Mouse (Mus musculus) embryonic facial prominence, embryonic 12.5 days (tissue): ENCODE results near the gene Donson. TPM values are rescaled to one million over a fixed set of nuclear protein-coding genes. Genes with fewer than 3 reads are reported as not detected.
A peak's percentile ranks its signal among the peaks of the same experiment; 100 is the strongest.

Experiments
- ATAC-seq: fragments of 200-750 bp; cut with Nextera tagmentation; 2 replicates; pipeline ENCODE4 v1.8.0; 2017; ENCODE audit not compliant: insufficient number of reproducible peaks, insufficient read depth, low FRiP score, low TSS enrichment
- H3K27ac ChIP-seq: fragments of 300-500 bp; sonication (generic); 2 replicates; pipeline ENCODE4 v1.5.1; 2016; ENCODE audit warnings: mild to moderate bottlenecking
- H3K27me3 ChIP-seq: fragments of 300-500 bp; sonication (generic); 2 replicates; pipeline ENCODE4 v1.6.1; 2016; ENCODE audit warnings: mild to moderate bottlenecking, moderate library complexity
- H3K36me3 ChIP-seq: fragments of 300-500 bp; sonication (generic); 2 replicates; pipeline ENCODE4 v1.6.1; 2016; ENCODE audit warnings: mild to moderate bottlenecking
- H3K4me1 ChIP-seq: fragments of 300-500 bp; sonication (generic); 2 replicates; pipeline ENCODE4 v1.6.1; 2016
- H3K4me2 ChIP-seq: fragments of 300-500 bp; sonication (generic); replicated peaks from 2 replicates; pipeline ENCODE4 v1.6.1; 2016; ENCODE audit warnings: mild to moderate bottlenecking, moderate library complexity
- H3K4me3 ChIP-seq: fragments of 300-500 bp; sonication (generic); 2 replicates; pipeline ENCODE4 v1.5.1; 2016; ENCODE audit warnings: mild to moderate bottlenecking
- H3K9ac ChIP-seq: fragments of 300-500 bp; sonication (generic); 2 replicates; pipeline ENCODE4 v1.6.1; 2016; ENCODE audit warnings: mild to moderate bottlenecking, moderate library complexity
- H3K9me3 ChIP-seq: fragments of 300-500 bp; sonication (generic); 2 replicates; pipeline ENCODE4 v1.6.1; 2016; ENCODE audit warnings: mild to moderate bottlenecking, moderate library complexity
- WGBS: fragments of 180-500 bp; shearing (Covaris S2); methylation state at CpG from one replicate; pipeline ENCODE4 v1.1.7; 2016; 5-methylcytosine and 5-hydroxymethylcytosine counted together
- polyA plus RNA-seq: library from polyadenylated mRNA; unstranded; fragments of >200 nt; fragmentation: Nextera tagmentation; extraction: Ambion mirVana; gene quantifications from 2 replicates; pipeline ENCODE4 v1.2.1, GENCODE M21; 2016

Gene Donson
- 32.7 and 32.8 TPM in 2 replicates for polyA plus RNA-seq

DNA sequence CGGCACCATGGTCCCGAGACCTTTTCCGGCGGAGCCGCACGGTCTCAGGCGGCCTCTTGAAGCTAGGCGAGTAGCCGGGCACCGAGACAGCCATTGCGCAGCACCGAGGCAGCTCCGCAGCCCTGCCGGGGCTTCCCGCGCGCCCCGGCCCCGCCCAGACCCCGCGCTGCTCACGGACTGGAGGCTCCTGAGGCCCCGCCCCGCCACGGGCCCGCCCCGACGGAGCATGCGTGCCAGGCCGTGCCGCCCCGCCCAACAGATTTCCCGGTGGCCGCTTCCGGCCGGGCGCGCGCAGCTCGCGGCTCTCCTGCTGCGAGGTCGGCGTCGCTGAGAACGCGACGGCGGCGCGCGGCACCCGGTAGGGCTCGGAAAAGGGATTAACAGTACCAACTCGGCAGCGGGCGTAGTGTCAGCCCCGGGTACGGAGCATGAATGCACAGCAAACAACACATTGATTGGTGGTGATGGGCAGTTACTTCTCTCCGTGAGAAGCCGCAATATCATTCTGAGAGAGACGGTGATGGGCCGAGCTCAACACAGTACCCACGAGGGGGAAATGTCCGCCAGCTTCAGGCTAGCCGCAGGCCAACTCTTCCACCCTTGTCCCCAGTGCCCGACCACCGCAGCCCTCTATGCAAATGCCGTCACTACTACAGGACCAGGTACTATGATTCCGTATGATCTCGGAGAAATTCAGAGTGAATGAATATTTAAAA is at the start of gene Donson:
Donson (minus strand) TSS at position 152 of the 716 bp plus-strand sequence.
- peaks cover 14% of the 10 kb centered on the region for H3K4me1 ChIP-seq
- H3K4me3 ChIP-seq, result peak within 1 kb of the TSS; percentile 87
- H3K9ac ChIP-seq, result peak within 1 kb of the TSS; percentile 87
- ATAC-seq, result peak; percentile 98
- H3K4me2 ChIP-seq, result peak within 1 kb of the TSS; percentile 82
- 1% methylated on average over 71 of the region's 71 CpGs for WGBS
- no peaks in the 10 kb centered on the region for H3K9me3 ChIP-seq
- peak within 1 kb of the TSS; percentile 81 for H3K27ac ChIP-seq
- peaks cover 23% of the 10 kb centered on the region for H3K36me3 ChIP-seq
- H3K27me3 ChIP-seq, result no peaks in the 10 kb centered on the region

- no peaks in the 10 kb centered on the region for H3K9me3 ChIP-seq
- WGBS, result 77% methylated on average over 7 of the region's 7 CpGs
- H3K27me3 ChIP-seq, result no peaks in the 10 kb centered on the region
- no peaks in the 10 kb centered on the region for H3K36me3 ChIP-seq
- no peak overlapping the region for H3K4me2 ChIP-seq
- no peak overlapping the region for H3K27ac ChIP-seq
- H3K4me1 ChIP-seq, result peaks cover 35% of the 10 kb centered on the region
- H3K4me3 ChIP-seq, result no peak overlapping the region
- no peak overlapping the region for H3K9ac ChIP-seq
- no peak for ATAC-seq
Measured at GRCm38 (mm10) chr16:91736046-91736816, 47.7 kb upstream of the Donson start.

DNA sequence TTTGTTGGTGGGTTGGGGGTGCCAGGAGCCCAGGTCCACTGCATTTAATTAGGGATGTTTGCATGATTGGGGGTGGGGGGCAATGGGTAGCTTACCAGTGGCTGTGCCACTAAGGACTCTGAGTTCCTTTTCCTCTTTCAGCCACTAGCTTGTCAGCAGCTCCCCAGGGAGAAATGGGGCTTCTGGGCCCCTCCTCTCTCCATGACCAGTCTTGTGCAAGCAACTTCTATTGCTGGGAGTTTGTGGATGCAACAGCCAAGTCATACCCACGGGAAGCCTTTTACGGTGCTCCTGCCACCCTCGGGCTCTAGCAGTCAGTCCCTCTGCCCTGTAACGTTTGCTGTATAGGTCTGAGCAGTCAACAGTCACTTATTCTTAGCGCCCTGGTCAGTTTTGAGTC is 46.2 kb upstream of the Donson start:
- Histone ChIP-seq H3K4me2 (no peak overlapping the region), H3K4me1 (peaks cover 26% of the 10 kb centered on the region), H3K4me3 (no peak overlapping the region), H3K36me3 (no peaks in the 10 kb centered on the region), H3K9ac (no peak overlapping the region), H3K9me3 (no peaks in the 10 kb centered on the region), H3K27ac (no peak overlapping the region), H3K27me3 (no peaks in the 10 kb centered on the region)
- WGBS, result 58% methylated on average over 5 of the region's 5 CpGs
- no peak for ATAC-seq

DNA sequence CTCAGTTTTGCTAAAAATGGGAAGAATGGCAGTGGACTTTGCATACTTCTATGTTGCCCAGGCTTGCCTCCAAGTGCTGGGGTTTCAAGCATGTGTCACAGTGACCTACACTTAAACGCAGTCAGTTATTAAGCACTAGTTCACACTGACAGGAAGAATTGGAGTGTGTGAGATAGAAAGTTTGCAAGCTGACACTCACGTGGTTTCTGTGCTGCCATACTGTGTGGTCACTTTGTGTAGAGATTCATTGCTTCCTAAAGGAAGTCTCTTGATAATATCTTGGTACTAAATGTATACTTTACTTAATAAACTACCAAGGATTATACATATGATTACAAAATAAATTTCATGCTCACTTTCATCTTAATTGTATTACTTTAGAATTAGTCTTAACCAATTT is 44.2 kb upstream of the Donson start:
- WGBS, result 73% methylated on average over 2 of the region's 2 CpGs
- H3K9ac ChIP-seq, result no peak overlapping the region
- no peak for ATAC-seq
- H3K4me2 ChIP-seq, result no peak overlapping the region
- peaks cover 25% of the 10 kb centered on the region for H3K4me1 ChIP-seq
- H3K4me3 ChIP-seq, result no peak overlapping the region
- H3K9me3 ChIP-seq, result no peaks in the 10 kb centered on the region
- H3K36me3 ChIP-seq, result no peaks in the 10 kb centered on the region
- no peaks in the 10 kb centered on the region for H3K27me3 ChIP-seq
- no peak overlapping the region for H3K27ac ChIP-seq

- peaks cover 29% of the 10 kb centered on the region for H3K4me1 ChIP-seq
- no peak for ATAC-seq
Measured at GRCm38 (mm10) chr16:91730446-91730845, 41.9 kb upstream of the Donson start.

GRCm38 (mm10) chr16:91729821-91730441 is 41.4 kb upstream of the Donson start:
- Histone ChIP-seq H3K4me2 (peak overlapping the region; percentile 80), H3K36me3 (no peaks in the 10 kb centered on the region), H3K9me3 (no peaks in the 10 kb centered on the region), H3K27ac (peak overlapping the region; percentile 96), H3K9ac (peak overlapping the region; percentile 97), H3K4me3 (peak overlapping the region; percentile 91), H3K4me1 (peaks cover 29% of the 10 kb centered on the region), H3K27me3 (no peaks in the 10 kb centered on the region)
- WGBS, result under 1% methylated on average over 31 of the region's 44 CpGs
- ATAC-seq, result no peak

More at GRCm38 (mm10) chr16:91730446-91730845, 41.9 kb upstream of the Donson start:
- Histone ChIP-seq H3K4me3 (peak overlapping the region; percentile 91), H3K36me3 (no peaks in the 10 kb centered on the region), H3K9ac (peak overlapping the region; percentile 97), H3K27ac (peak overlapping the region; percentile 96; the same call in 1 of the 2 replicates), H3K9me3 (no peaks in the 10 kb centered on the region), H3K27me3 (no peaks in the 10 kb centered on the region), H3K4me2 (peak overlapping the region; percentile 80)
- under 1% methylated on average over 11 of the region's 11 CpGs for WGBS

- ATAC-seq, result peak; percentile 96
- Histone ChIP-seq H3K4me1 (peaks cover 24% of the 10 kb centered on the region), H3K9me3 (no peaks in the 10 kb centered on the region), H3K4me3 (peak within 1 kb of the TSS; percentile 91), H3K4me2 (peak within 1 kb of the TSS; percentile 80), H3K36me3 (no peaks in the 10 kb centered on the region), H3K9ac (peak within 1 kb of the TSS; percentile 97), H3K27me3 (no peaks in the 10 kb centered on the region), H3K27ac (peak within 1 kb of the TSS; percentile 96)
- under 1% methylated on average over 33 of the region's 33 CpGs for WGBS
Measured at GRCm38 (mm10) chr16:91729066-91729482, 40.5 kb upstream of the Donson start, which contains the start of gene Itsn1. Gene Itsn1 (plus strand): TSS chr16:91729281.

- Histone ChIP-seq H3K4me1 (peaks cover 24% of the 10 kb centered on the region), H3K27ac (peak within 1 kb of the TSS; percentile 96), H3K9me3 (no peaks in the 10 kb centered on the region), H3K9ac (peak within 1 kb of the TSS; percentile 97), H3K36me3 (no peaks in the 10 kb centered on the region), H3K27me3 (no peaks in the 10 kb centered on the region), H3K4me2 (peak within 1 kb of the TSS; percentile 80), H3K4me3 (peak within 1 kb of the TSS; percentile 91)
- 2% methylated on average over 46 of the region's 46 CpGs for WGBS
- ATAC-seq, result peak; percentile 97
Measured at GRCm38 (mm10) chr16:91728123-91729065, 39.8 kb upstream of the Donson start, which contains the start of gene Cryzl1. Gene Cryzl1 (minus strand): TSS chr16:91728975.

- Histone ChIP-seq H3K27ac (no peak overlapping the region), H3K36me3 (no peaks in the 10 kb centered on the region), H3K4me1 (peaks cover 24% of the 10 kb centered on the region), H3K4me2 (peak overlapping the region; percentile 80), H3K27me3 (no peaks in the 10 kb centered on the region), H3K9ac (peak overlapping the region; percentile 66; the same call in 1 of the 2 replicates), H3K9me3 (no peaks in the 10 kb centered on the region), H3K4me3 (peak overlapping the region; percentile 91)
- ATAC-seq, result no peak
- WGBS, result 85% methylated on average over 15 of the region's 15 CpGs
Measured at GRCm38 (mm10) chr16:91727433-91727832, 38.9 kb upstream of the Donson start.

- Histone ChIP-seq H3K4me1 (peaks cover 13% of the 10 kb centered on the region), H3K27ac (no peak overlapping the region), H3K36me3 (peaks cover 14% of the 10 kb centered on the region), H3K9me3 (no peaks in the 10 kb centered on the region), H3K27me3 (no peaks in the 10 kb centered on the region), H3K4me3 (no peak overlapping the region), H3K4me2 (no peak overlapping the region), H3K9ac (no peak overlapping the region)
- no peak for ATAC-seq
- WGBS, result 41% methylated on average over 3 of the region's 3 CpGs
Measured at GRCm38 (mm10) chr16:91724247-91724646, 35.7 kb upstream of the Donson start.
